ENCODE assay signal across 10 mouse cellular contexts in the genomic region with DNA sequence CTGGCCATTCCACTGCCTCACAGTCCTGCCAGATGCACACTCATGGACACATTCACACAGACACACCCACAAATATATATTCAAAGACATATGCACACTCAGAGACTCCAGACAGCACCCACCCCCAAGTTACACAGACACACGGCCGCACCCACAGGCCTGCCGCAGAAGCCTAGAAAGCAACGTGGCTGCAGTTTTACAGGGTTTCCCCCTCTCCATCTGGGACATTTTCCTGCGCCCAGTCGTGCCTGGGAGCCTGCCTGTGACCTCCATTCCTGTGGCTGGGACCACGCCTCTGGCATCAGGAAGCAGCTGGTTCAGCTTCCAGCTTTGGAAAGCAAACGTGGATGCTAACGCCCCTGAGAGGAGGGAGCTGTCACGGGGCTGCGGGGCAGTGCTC. TPM values are rescaled to one million over a fixed set of nuclear protein-coding genes. Genes with fewer than 3 reads are reported as not detected.
A peak's percentile ranks its signal among the peaks of the same experiment; 100 is the strongest.
DNase-seq lines count a peak whose midpoint lies in the region; ATAC-seq and TF ChIP-seq lines count a peak whose summit lies in the region.
"Had no signal": no experiment of that assay in that cellular context is flagged by ENCODE, and none has a peak within 500 bp of the region (broad histone marks: within the 10 kb centered on the region; RNA-seq: fewer than 3 reads in every experiment).

No protein-coding gene starts in this region.

- H3K9me3 ChIP-seq in heart, embryonic 13.5 days, result no peaks in the 10 kb centered on the region
- no peaks in the 10 kb centered on the region for H3K9me3 ChIP-seq in heart, embryonic 11.5 days (replicated peaks; ENCODE audit: control insufficient read depth, low read length)
- no peaks in the 10 kb centered on the region for H3K9me3 ChIP-seq in embryonic facial prominence, embryonic 15.5 days (replicated peaks)
- H3K9me3 ChIP-seq in limb, embryonic 14.5 days (ENCODE audit: control insufficient read depth, low read length), result no peaks in the 10 kb centered on the region
- no peaks in the 10 kb centered on the region for H3K9me3 ChIP-seq in forebrain, embryonic 15.5 days

- H3K9ac ChIP-seq in heart, embryonic 13.5 days, result 0 out of 2 replicates have a peak overlapping the region, but pooled peaks have one; percentile 12
- no peak overlapping the region for H3K9ac ChIP-seq in heart, embryonic 11.5 days (ENCODE audit: low read depth, low read length)
- no peak overlapping the region for H3K9ac ChIP-seq in embryonic facial prominence, embryonic 15.5 days
- H3K9ac ChIP-seq in limb, embryonic 14.5 days (ENCODE audit: low read depth, low read length, severe bottlenecking), result no peak overlapping the region
- H3K9ac ChIP-seq in forebrain, embryonic 15.5 days (replicated peaks), result no peak overlapping the region
- H3K9ac ChIP-seq: liver, postnatal 0 days had no signal

- peaks cover 42% of the 10 kb centered on the region for H3K4me1 ChIP-seq in heart, embryonic 13.5 days
- H3K4me1 ChIP-seq in heart, embryonic 11.5 days (ENCODE audit: control insufficient read depth, insufficient read depth, low read length), result peaks cover 30% of the 10 kb centered on the region
- peaks cover 47% of the 10 kb centered on the region for H3K4me1 ChIP-seq in embryonic facial prominence, embryonic 15.5 days
- peaks cover 32% of the 10 kb centered on the region for H3K4me1 ChIP-seq in limb, embryonic 14.5 days (ENCODE audit: control insufficient read depth, insufficient read depth, low read length)
- H3K4me1 ChIP-seq in forebrain, embryonic 15.5 days, result peaks cover 34% of the 10 kb centered on the region

- 0 out of 2 replicates have a peak, but pooled peaks cover 19% of the 10 kb centered on the region for H3K27me3 ChIP-seq in heart, embryonic 13.5 days (replicated peaks)
- peaks cover 3% of the 10 kb centered on the region; the same call in 1 of the 2 replicates for H3K27me3 ChIP-seq in heart, embryonic 11.5 days (ENCODE audit: control insufficient read depth, insufficient read depth, low read length)
- H3K27me3 ChIP-seq in embryonic facial prominence, embryonic 15.5 days, result no peaks in the 10 kb centered on the region
- no peaks in the 10 kb centered on the region for H3K27me3 ChIP-seq in limb, embryonic 14.5 days (ENCODE audit: control insufficient read depth, insufficient read depth, low read length)
- peaks cover 34% of the 10 kb centered on the region for H3K27me3 ChIP-seq in forebrain, embryonic 15.5 days

- 33% methylated on average over 11 of the region's 11 CpGs for WGBS in heart, embryonic 13.5 days
- WGBS in heart, embryonic 11.5 days (ENCODE audit: insufficient replicate concordance), result 28% methylated on average over 11 of the region's 11 CpGs
- WGBS in embryonic facial prominence, embryonic 15.5 days, result 13% methylated on average over 11 of the region's 11 CpGs
- 14% methylated on average over 11 of the region's 11 CpGs for WGBS in limb, embryonic 14.5 days
- 39% methylated on average over 11 of the region's 11 CpGs for WGBS in forebrain, embryonic 15.5 days

- no peak overlapping the region for H3K4me3 ChIP-seq in heart, embryonic 13.5 days
- no peak overlapping the region for H3K4me3 ChIP-seq in heart, embryonic 11.5 days (ENCODE audit: low read depth, low read length)
- no peak overlapping the region for H3K4me3 ChIP-seq in embryonic facial prominence, embryonic 15.5 days (replicated peaks)
- H3K4me3 ChIP-seq in limb, embryonic 14.5 days (replicated peaks; ENCODE audit: low read length), result no peak overlapping the region
- no peak overlapping the region for H3K4me3 ChIP-seq in forebrain, embryonic 15.5 days

- no peak for ATAC-seq in heart, embryonic 13.5 days (ENCODE audit: extremely low read depth, insufficient number of reproducible peaks, low FRiP score, low TSS enrichment)
- no peak for ATAC-seq in heart, embryonic 11.5 days (replicated peaks; ENCODE audit: insufficient number of reproducible peaks, low FRiP score, low TSS enrichment)
- ATAC-seq in embryonic facial prominence, embryonic 15.5 days (ENCODE audit: insufficient number of reproducible peaks, low FRiP score, low TSS enrichment, low read depth), result 0 out of 2 replicates have a peak, but pooled peaks have one; percentile 27
- no peak for ATAC-seq in limb, embryonic 14.5 days (ENCODE audit: low FRiP score, low read depth)
- ATAC-seq in inflammation-experienced regulatory T-cells, adult 6 months, result no peak
- no peak for ATAC-seq in forebrain, embryonic 15.5 days (replicated peaks)
- ATAC-seq: liver, postnatal 0 days had no signal

- H3K36me3 ChIP-seq in heart, embryonic 13.5 days, result no peaks in the 10 kb centered on the region
- H3K36me3 ChIP-seq in heart, embryonic 11.5 days (ENCODE audit: control insufficient read depth, insufficient read depth, low read length), result no peaks in the 10 kb centered on the region
- no peaks in the 10 kb centered on the region for H3K36me3 ChIP-seq in embryonic facial prominence, embryonic 15.5 days
- no peaks in the 10 kb centered on the region for H3K36me3 ChIP-seq in limb, embryonic 14.5 days (ENCODE audit: control insufficient read depth, insufficient read depth, low read length)
- H3K36me3 ChIP-seq in forebrain, embryonic 15.5 days, result no peaks in the 10 kb centered on the region

- H3K4me2 ChIP-seq in heart, embryonic 13.5 days, result no peak overlapping the region
- no peak overlapping the region for H3K4me2 ChIP-seq in heart, embryonic 11.5 days
- 0 out of 2 replicates have a peak overlapping the region, but pooled peaks have one; percentile 0 for H3K4me2 ChIP-seq in embryonic facial prominence, embryonic 15.5 days (replicated peaks)
- no peak overlapping the region for H3K4me2 ChIP-seq in limb, embryonic 14.5 days (replicated peaks; ENCODE audit: low read depth, low read length, severe bottlenecking)
- H3K4me2 ChIP-seq in forebrain, embryonic 15.5 days (replicated peaks), result no peak overlapping the region

- peak; percentile 24 for DNase-seq in NIH3T3 (ENCODE audit: low read depth)
- DNase-seq in limb, embryonic 14.5 days (ENCODE audit: low spot score), result no peak
- DNase-seq in heart, adult 8-10 months (ENCODE audit: low spot score), result no peak
- DNase-seq: cerebellum, postnatal 10 days; liver, postnatal 0 days had no signal

- no peak overlapping the region for H3K27ac ChIP-seq in heart, embryonic 13.5 days (replicated peaks)
- H3K27ac ChIP-seq in heart, embryonic 11.5 days (ENCODE audit: low read depth, low read length), result no peak overlapping the region
- H3K27ac ChIP-seq in embryonic facial prominence, embryonic 15.5 days (replicated peaks), result peak overlapping the region; percentile 68
- 0 out of 2 replicates have a peak overlapping the region, but pooled peaks have one; percentile 48 for H3K27ac ChIP-seq in limb, embryonic 14.5 days (replicated peaks; ENCODE audit: low read depth, low read length)
- no peak overlapping the region for H3K27ac ChIP-seq in forebrain, embryonic 15.5 days (replicated peaks)

- TF ChIP-seq POLR2A in limb, embryonic 14.5 days (IDR thresholded peaks at IDR 0.05; ENCODE audit: borderline replicate concordance, extremely low read depth, insufficient read depth, insufficient read length), result no peak

RNA-seq across cellular contexts. Expression of a gene that starts 46.2 kb away (rescaled TPM):
- polyA plus RNA-seq in heart, embryonic 13.5 days (2015; fragmentation: Nextera tagmentation; extraction: Ambion mirVana), result 21.7 and 23.9 TPM in 2 replicates
- 11.6 and 16.9 TPM in 2 replicates for polyA plus RNA-seq in heart, embryonic 11.5 days (2014; fragmentation: Nextera tagmentation; extraction: Ambion mirVana)
- polyA plus RNA-seq in embryonic facial prominence, embryonic 15.5 days (2015; fragmentation: Nextera tagmentation; extraction: Ambion mirVana), result 45.0 and 48.7 TPM in 2 replicates
- 89.5 and 146 TPM in 2 replicates for polyA plus RNA-seq in limb, embryonic 14.5 days (2012; rRNA removed)
- 35.4 and 41.1 TPM in 2 replicates for polyA plus RNA-seq in limb, embryonic 14.5 days (2014; fragmentation: Nextera tagmentation; extraction: Ambion mirVana)
- under 1 TPM; 0.36 to 0.78 (median 0.75) TPM for polyA plus RNA-seq in inflammation-experienced regulatory T-cells, adult 6 months (2017; shearing (Covaris generic))
- 10 to 100 TPM; 24.2 to 48.6 (median 39.2) TPM for total RNA-seq in heart, adult 8-10 months (2022)
- 84.9 and 85.7 TPM in 2 replicates for polyA plus RNA-seq in forebrain, embryonic 15.5 days (2015; fragmentation: Nextera tagmentation; extraction: Ambion mirVana)

Comparison
In these comparisons a context has a peak if more than half of its experiments do, and no peak if none do; other contexts are left out.
1. H3K27ac ChIP-seq: peak in embryonic facial prominence, embryonic 15.5 days (single experiment) and limb, embryonic 14.5 days (single experiment); none in heart, embryonic 13.5 days (single experiment), heart, embryonic 11.5 days (single experiment) and forebrain, embryonic 15.5 days (single experiment).